Mouse (Mus musculus): ENCODE measurements around the gene Pigv.
A peak's percentile ranks its signal among the peaks of the same experiment; 100 is the strongest.

Gene Pigv

GRCm38 (mm10) chr4:133645195-133645594, 27.3 kb downstream of the Pigv start:
- DNase-seq, result no peak

GRCm38 (mm10) chr4:133634043-133634410, 38.4 kb downstream of the Pigv start:
- no peak for DNase-seq

GRCm38 (mm10) chr4:133633332-133634042, 39.0 kb downstream of the Pigv start:
- DNase-seq, result peak; percentile 91

GRCm38 (mm10) chr4:133632483-133633327, 39.7 kb downstream of the Pigv start:
- DNase-seq, result peak; percentile 34

GRCm38 (mm10) chr4:133631769-133632411, 40.6 kb downstream of the Pigv start:
- peak; percentile 51 for DNase-seq

- peak; percentile 35 for DNase-seq
Measured at GRCm38 (mm10) chr4:133631071-133631768, 41.2 kb downstream of the Pigv start.

- DNase-seq, result no peak
Measured at GRCm38 (mm10) chr4:133630326-133630920, 42.0 kb downstream of the Pigv start.

- no peak for DNase-seq
Measured at GRCm38 (mm10) chr4:133629191-133629590, 43.3 kb downstream of the Pigv start.

- no peak for DNase-seq
Measured at GRCm38 (mm10) chr4:133628517-133628916, 43.9 kb downstream of the Pigv start.

GRCm38 (mm10) chr4:133627039-133627438, 45.4 kb downstream of the Pigv start:
- no peak for DNase-seq

GRCm38 (mm10) chr4:133626621-133627020, 45.8 kb downstream of the Pigv start:
- DNase-seq, result no peak

- DNase-seq, result no peak
Measured at GRCm38 (mm10) chr4:133626221-133626620, 46.2 kb downstream of the Pigv start.

GRCm38 (mm10) chr4:133625621-133626071, 46.8 kb downstream of the Pigv start:
- peak; percentile 79 for DNase-seq

- no peak for DNase-seq
Measured at GRCm38 (mm10) chr4:133624830-133625229, 47.6 kb downstream of the Pigv start.

GRCm38 (mm10) chr4:133622161-133622695, 50.2 kb downstream of the Pigv start:
- DNase-seq, result no peak

GRCm38 (mm10) chr4:133620668-133621067, 51.8 kb downstream of the Pigv start:
- DNase-seq, result no peak

- DNase-seq, result no peak
Measured at GRCm38 (mm10) chr4:133619473-133620136, 52.8 kb downstream of the Pigv start.

GRCm38 (mm10) chr4:133617936-133618335, 54.5 kb downstream of the Pigv start:
- DNase-seq, result no peak

- DNase-seq, result no peak
Measured at GRCm38 (mm10) chr4:133615416-133615815, 57.0 kb downstream of the Pigv start.

- peak; percentile 77 for DNase-seq
Measured at GRCm38 (mm10) chr4:133614274-133614761, 58.1 kb downstream of the Pigv start.

- DNase-seq, result no peak
Measured at GRCm38 (mm10) chr4:133613867-133614266, 58.6 kb downstream of the Pigv start.

Measured in lung, postnatal 14 days (tissue).